Mouse (Mus musculus) thymus, postnatal 36 days (tissue): ENCODE measurements around the gene Ess2.
A peak's percentile ranks its signal among the peaks of the same experiment; 100 is the strongest.
"Not testable (repeated sequence)": the region's sequence is repeated elsewhere in the genome, so short reads cannot be mapped to it uniquely, and the experiment has no call there.

Experiments
- DNase-seq, 2 experiments: peaks; one replicate each; pipeline ENCODE4 v3.0.0; 2022; ENCODE audit warnings: mixed read lengths in 2 of 2

Gene Ess2

GRCm38 (mm10) chr16:17911052-17911595 lies at the start of gene Ess2:
Gene Ess2, minus strand, starts transcription at chr16:17911348.
- peak; percentile 83 to 89 for DNase-seq

- not testable (repeated sequence) for DNase-seq
These were observed 45.0 kb upstream of the Ess2 start for GRCm38 (mm10) chr16:17956052-17956638.

- DNase-seq, result no peak
These were observed 40.5 kb upstream of the Ess2 start for GRCm38 (mm10) chr16:17951618-17952017.

- DNase-seq, result no peak
These were observed 38.9 kb upstream of the Ess2 start for GRCm38 (mm10) chr16:17950068-17950467.

- no peak for DNase-seq
These were observed 38.3 kb upstream of the Ess2 start for GRCm38 (mm10) chr16:17949421-17949877.

- no peak for DNase-seq
These were observed 34.1 kb upstream of the Ess2 start for GRCm38 (mm10) chr16:17945081-17945831.

- no peak for DNase-seq
These were observed 32.3 kb upstream of the Ess2 start for GRCm38 (mm10) chr16:17943466-17943865.

GRCm38 (mm10) chr16:17939255-17939751 lies 28.2 kb upstream of the Ess2 start:
- DNase-seq, result no peak

GRCm38 (mm10) chr16:17938821-17939220 lies 27.7 kb upstream of the Ess2 start:
- DNase-seq, result peak; percentile 68 to 69

GRCm38 (mm10) chr16:17938187-17938586 lies 27.0 kb upstream of the Ess2 start:
- DNase-seq, result no peak

GRCm38 (mm10) chr16:17936776-17937175 lies 25.6 kb upstream of the Ess2 start:
- DNase-seq, result no peak

GRCm38 (mm10) chr16:17934445-17934910 lies 23.3 kb upstream of the Ess2 start:
- no peak for DNase-seq

- DNase-seq, result no peak
These were observed 22.7 kb upstream of the Ess2 start for GRCm38 (mm10) chr16:17933594-17934444.

GRCm38 (mm10) chr16:17931906-17932460 lies 20.8 kb upstream of the Ess2 start:
- DNase-seq, result no peak

GRCm38 (mm10) chr16:17929631-17930030 lies 18.5 kb upstream of the Ess2 start:
- no peak for DNase-seq

GRCm38 (mm10) chr16:17929211-17929610 lies 18.1 kb upstream of the Ess2 start:
- DNase-seq, result no peak

- peak; percentile 68 to 76 for DNase-seq
These were observed 17.5 kb upstream of the Ess2 start for GRCm38 (mm10) chr16:17928627-17929104.

GRCm38 (mm10) chr16:17928087-17928580 lies 17.0 kb upstream of the Ess2 start, which contains the start of gene Slc25a1:
Gene Slc25a1, minus strand, starts transcription at chr16:17928219.
- peak; percentile 69 to 76 for DNase-seq

- peak; percentile 54 to 66 for DNase-seq
These were observed 16.4 kb upstream of the Ess2 start for GRCm38 (mm10) chr16:17927351-17928082.

GRCm38 (mm10) chr16:17922163-17922538 lies 11.0 kb upstream of the Ess2 start:
- peak in 1 of 2 experiments; percentile 30 for DNase-seq
